Mouse (Mus musculus) urinary bladder, postnatal 36 days (tissue): ENCODE results near the gene Olfr1111.
"Not testable (repeated sequence)": the region's sequence is repeated elsewhere in the genome, so short reads cannot be mapped to it uniquely, and the experiment has no call there.

Source experiments
- DNase-seq, 2 experiments: peaks; one replicate each; pipeline ENCODE4 v3.0.0; 2022; ENCODE audit warnings: low spot score in 2 of 2, mixed read lengths in 1 of 2

Olfr1111 gene

GRCm38 (mm10) chr2:87152524-87152923 is at the start of gene Olfr1111:
Gene Olfr1111, minus strand, starts transcription at chr2:87152624.
- no peak for DNase-seq

- no peak for DNase-seq
Measured at GRCm38 (mm10) chr2:87187498-87187897, 35.1 kb upstream of the Olfr1111 start, which contains the start of gene Olfr1112. Gene Olfr1112, plus strand, starts transcription at chr2:87187798.

- DNase-seq: not testable (repeated sequence)
Measured at GRCm38 (mm10) chr2:87167731-87168130, 15.3 kb upstream of the Olfr1111 start.

- no peak for DNase-seq
Measured at GRCm38 (mm10) chr2:87140200-87140599, 12.2 kb downstream of the Olfr1111 start, which contains the start of gene Olfr1110. Gene Olfr1110, minus strand, starts transcription at chr2:87140300.

- DNase-seq: no peak
Measured at GRCm38 (mm10) chr2:87114467-87114866, 38.0 kb downstream of the Olfr1111 start, which contains the start of gene Olfr259. Gene Olfr259, minus strand, starts transcription at chr2:87114567.
